Mouse (Mus musculus): ENCODE results near the gene Tsacc.

GRCm38 (mm10) chr3:88276529-88277143, 20.2 kb downstream of the Tsacc start:
- TF ChIP-seq POLR2A (IDR thresholded peaks at IDR 0.05; ENCODE audit: borderline replicate concordance, low read depth, low read length) (no peak), CTCF (IDR thresholded peaks at IDR 0.05; ENCODE audit: low read depth, low read length) (peak; percentile 47; the same call in 1 of the 2 replicates)
